Mouse (Mus musculus): Measurements from ENCODE around the gene Gm43064. TPM values are rescaled to one million over a fixed set of nuclear protein-coding genes. Genes with fewer than 3 reads are reported as not detected.
"Not testable (repeated sequence)": the region's sequence is repeated elsewhere in the genome, so short reads cannot be mapped to it uniquely, and the experiment has no call there.

The Gm43064 gene
- polyA plus RNA-seq, 1 experiment from 2014 or later = not detected

DNA sequence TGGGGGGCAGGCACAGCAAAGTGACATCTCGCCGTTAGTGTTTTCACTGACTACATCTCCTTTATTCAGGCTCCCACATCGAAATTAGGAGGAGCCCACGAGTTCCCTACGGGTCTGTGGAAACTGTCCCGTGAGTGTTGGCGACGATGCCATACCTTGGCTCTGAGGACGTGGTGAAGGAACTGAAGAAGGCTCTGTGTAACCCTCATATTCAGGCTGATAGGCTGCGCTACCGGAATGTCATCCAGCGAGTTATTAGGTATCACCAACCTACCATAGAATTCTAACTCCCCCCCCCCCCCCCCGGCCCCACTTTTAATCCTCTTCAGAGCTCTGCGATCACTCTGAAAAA is 402 bp downstream of the Gm43064 start:
- WGBS (ENCODE audit: insufficient replicate concordance) = 2% methylated on average over 14 of the region's 14 CpGs
- Histone ChIP-seq H3K27ac (ENCODE audit: low read depth) (peak overlapping the region; percentile 98), H3K4me3 (ENCODE audit: low read depth, low read length) (peak overlapping the region; percentile 79), H3K9ac (replicated peaks) (peak overlapping the region; percentile 91), H3K36me3 (replicated peaks; ENCODE audit: insufficient read depth, low read length) (peaks cover 43% of the 10 kb centered on the region), H3K9me3 (ENCODE audit: low read length) (no peaks in the 10 kb centered on the region), H3K27me3 (ENCODE audit: insufficient read depth, low read length) (no peaks in the 10 kb centered on the region), H3K4me1 (ENCODE audit: insufficient read depth) (peaks cover 30% of the 10 kb centered on the region), H3K4me2 (ENCODE audit: low read depth, low read length) (peak overlapping the region; percentile 82)
- no peak for TF ChIP-seq EP300 (IDR thresholded peaks at IDR 0.05; ENCODE audit: low read depth)
- TF ChIP-seq CTCF (IDR thresholded peaks at IDR 0.05; ENCODE audit: low read depth) = no peak
- peak; percentile 40 for ATAC-seq
- no peak for DNase-seq

DNA sequence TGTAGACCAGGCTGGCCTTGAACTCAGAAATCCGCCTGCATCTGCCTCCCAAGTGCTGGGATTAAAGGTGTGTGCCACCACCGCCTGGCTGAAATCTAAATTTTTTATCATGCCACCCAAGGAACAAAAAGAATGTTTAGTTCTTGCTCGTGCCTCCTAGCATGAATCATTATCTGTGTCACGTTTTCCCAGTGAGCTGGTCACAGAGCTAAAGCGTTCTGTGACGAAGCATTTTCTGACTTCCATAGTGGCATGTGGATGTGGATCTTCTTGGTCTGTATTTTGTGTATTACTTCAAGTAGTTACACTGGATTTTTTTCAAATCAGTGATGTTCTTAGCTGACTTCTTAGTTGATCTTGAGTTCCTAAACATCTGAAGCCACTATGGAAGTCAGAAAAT is 1.6 kb downstream of the Gm43064 start:
- 71% methylated on average over 6 of the region's 6 CpGs for WGBS (ENCODE audit: insufficient replicate concordance)

DNA sequence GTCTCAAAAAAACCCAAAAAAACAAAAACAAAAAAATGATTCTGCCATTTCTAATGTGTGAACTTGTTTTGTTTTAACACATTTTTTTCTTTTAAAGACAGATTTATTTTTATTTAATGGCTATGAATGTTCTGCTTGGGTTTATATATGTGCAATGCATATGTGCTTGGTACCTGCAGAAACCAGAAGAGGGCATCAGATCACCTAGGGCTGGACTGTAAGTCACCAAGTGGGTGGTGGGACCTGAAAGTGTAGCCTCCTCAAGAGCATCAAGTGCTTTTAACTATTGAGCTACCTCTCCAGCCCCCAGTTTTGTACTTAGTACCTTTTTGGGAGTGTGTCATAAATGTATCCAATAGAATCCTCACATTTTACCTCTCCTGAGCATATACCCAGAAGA is 18.2 kb downstream of the Gm43064 start:
- peak; percentile 43 for TF ChIP-seq CTCF (IDR thresholded peaks at IDR 0.05; ENCODE audit: low read depth)
- TF ChIP-seq EP300 (IDR thresholded peaks at IDR 0.05; ENCODE audit: low read depth) = no peak
- no peak overlapping the region for H3K9ac ChIP-seq (replicated peaks)
- H3K4me3 ChIP-seq (ENCODE audit: low read depth, low read length) = no peak overlapping the region
- ATAC-seq = no peak
- no peaks in the 10 kb centered on the region for H3K27me3 ChIP-seq (ENCODE audit: insufficient read depth, low read length)
- DNase-seq = no peak
- H3K27ac ChIP-seq (ENCODE audit: low read depth) = no peak overlapping the region
- peaks cover 7% of the 10 kb centered on the region for H3K4me1 ChIP-seq (ENCODE audit: insufficient read depth)
- H3K9me3 ChIP-seq (ENCODE audit: low read length) = no peaks in the 10 kb centered on the region
- H3K36me3 ChIP-seq (replicated peaks; ENCODE audit: insufficient read depth, low read length) = peaks cover 10% of the 10 kb centered on the region
- no peak overlapping the region for H3K4me2 ChIP-seq (ENCODE audit: low read depth, low read length)

More for the DNA sequence above, 1.6 kb downstream of the Gm43064 start:
- peak overlapping the region; percentile 82 for H3K4me2 ChIP-seq (ENCODE audit: low read depth, low read length)
- TF ChIP-seq EP300 (IDR thresholded peaks at IDR 0.05; ENCODE audit: low read depth) (no peak), CTCF (IDR thresholded peaks at IDR 0.05; ENCODE audit: low read depth) (no peak)
- ATAC-seq (no peak), DNase-seq (no peak)
- no peaks in the 10 kb centered on the region for H3K9me3 ChIP-seq (ENCODE audit: low read length)
- no peaks in the 10 kb centered on the region for H3K27me3 ChIP-seq (ENCODE audit: insufficient read depth, low read length)
- H3K4me3 ChIP-seq (ENCODE audit: low read depth, low read length) = peak overlapping the region; percentile 79
- peaks cover 28% of the 10 kb centered on the region for H3K4me1 ChIP-seq (ENCODE audit: insufficient read depth)
- peaks cover 48% of the 10 kb centered on the region for H3K36me3 ChIP-seq (replicated peaks; ENCODE audit: insufficient read depth, low read length)
- H3K27ac ChIP-seq (ENCODE audit: low read depth) = peak overlapping the region; percentile 98; the same call in 1 of the 2 replicates
- peak overlapping the region; percentile 91; the same call in 1 of the 2 replicates for H3K9ac ChIP-seq (replicated peaks)

DNA sequence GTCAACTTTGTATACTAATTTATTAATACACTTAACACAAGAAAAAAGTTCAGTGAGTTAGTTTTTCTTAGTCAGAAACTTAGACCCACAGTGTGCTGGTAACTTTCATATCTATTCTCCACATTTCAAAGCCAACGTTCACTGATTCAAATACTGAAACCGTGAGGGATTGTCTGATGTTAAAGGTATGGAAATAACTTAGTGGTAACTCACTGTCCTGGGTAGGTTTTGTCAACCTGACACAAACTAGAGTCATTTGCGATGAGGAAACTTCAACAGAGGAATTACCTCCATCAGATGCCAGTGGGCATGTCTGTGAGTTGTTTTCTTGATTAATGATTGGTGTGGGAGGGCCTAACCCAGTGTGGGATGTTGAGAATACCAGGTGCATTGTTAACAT is 19.7 kb downstream of the Gm43064 start:
- Histone ChIP-seq H3K9ac (replicated peaks) (no peak overlapping the region), H3K27ac (ENCODE audit: low read depth) (no peak overlapping the region), H3K4me1 (ENCODE audit: insufficient read depth) (peaks cover 11% of the 10 kb centered on the region), H3K36me3 (replicated peaks; ENCODE audit: insufficient read depth, low read length) (no peaks in the 10 kb centered on the region; the same call in 1 of the 2 replicates), H3K9me3 (ENCODE audit: low read length) (no peaks in the 10 kb centered on the region), H3K27me3 (ENCODE audit: insufficient read depth, low read length) (no peaks in the 10 kb centered on the region), H3K4me3 (ENCODE audit: low read depth, low read length) (no peak overlapping the region), H3K4me2 (ENCODE audit: low read depth, low read length) (no peak overlapping the region)
- 80% methylated on average over 3 of the region's 3 CpGs for WGBS (ENCODE audit: insufficient replicate concordance)
- no peak for TF ChIP-seq EP300 (IDR thresholded peaks at IDR 0.05; ENCODE audit: low read depth)
- DNase-seq (no peak), ATAC-seq (no peak)

DNA sequence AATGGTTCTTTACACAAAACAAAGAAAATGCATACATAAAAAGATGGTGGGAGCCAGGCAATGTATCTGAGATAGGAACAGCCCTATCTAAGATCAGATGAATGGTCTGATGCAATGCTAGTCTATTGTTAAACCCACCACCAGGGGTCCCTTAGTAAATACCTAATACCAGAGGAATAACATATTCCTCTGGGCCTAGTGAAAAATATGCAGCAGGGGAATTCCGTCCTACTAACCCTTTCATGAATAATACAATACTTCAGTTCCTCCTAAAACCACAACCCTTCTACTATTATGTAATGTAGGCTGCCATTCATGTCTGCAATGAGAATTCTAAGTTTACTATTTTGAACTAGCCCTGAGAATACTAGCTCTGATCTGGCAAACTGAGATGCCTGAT is 21.3 kb downstream of the Gm43064 start:
- H3K4me2 ChIP-seq (ENCODE audit: low read depth, low read length); H3K9ac ChIP-seq (replicated peaks); H3K4me3 ChIP-seq (ENCODE audit: low read depth, low read length); DNase-seq; H3K36me3 ChIP-seq (replicated peaks; ENCODE audit: insufficient read depth, low read length); ATAC-seq; H3K27me3 ChIP-seq (ENCODE audit: insufficient read depth, low read length); H3K9me3 ChIP-seq (ENCODE audit: low read length); H3K27ac ChIP-seq (ENCODE audit: low read depth): not testable (repeated sequence)
- 67% methylated on average over 1 of the region's 1 CpGs for WGBS (ENCODE audit: insufficient replicate concordance)
- H3K4me1 ChIP-seq (ENCODE audit: insufficient read depth) = peaks cover 11% of the 10 kb centered on the region

DNA sequence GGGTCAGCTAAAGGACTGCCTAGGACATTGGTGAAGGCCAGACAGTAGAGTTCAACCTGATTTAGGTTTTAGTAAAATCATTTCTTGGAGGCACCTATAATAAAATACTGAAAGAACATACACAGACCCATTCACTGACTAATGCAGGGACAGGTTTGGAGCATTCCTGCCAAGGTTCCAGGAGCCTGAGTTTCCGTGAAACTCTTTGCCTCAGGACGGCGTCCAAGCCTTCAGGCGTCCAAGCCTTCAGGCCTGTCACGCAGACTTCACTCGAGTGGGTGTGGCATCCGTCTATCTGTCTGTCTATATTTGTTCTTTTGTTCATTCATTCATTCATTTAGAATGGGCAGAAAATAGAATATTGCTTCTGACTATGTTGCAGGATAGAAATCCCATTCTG is 21.8 kb downstream of the Gm43064 start:
- ATAC-seq = no peak
- Histone ChIP-seq H3K4me3 (ENCODE audit: low read depth, low read length) (no peak overlapping the region), H3K4me1 (ENCODE audit: insufficient read depth) (peaks cover 11% of the 10 kb centered on the region), H3K4me2 (ENCODE audit: low read depth, low read length) (no peak overlapping the region), H3K27me3 (ENCODE audit: insufficient read depth, low read length) (no peaks in the 10 kb centered on the region), H3K36me3 (replicated peaks; ENCODE audit: insufficient read depth, low read length) (no peaks in the 10 kb centered on the region; the same call in 1 of the 2 replicates), H3K9ac (replicated peaks) (no peak overlapping the region), H3K27ac (ENCODE audit: low read depth) (no peak overlapping the region), H3K9me3 (ENCODE audit: low read length) (no peaks in the 10 kb centered on the region)
- no peak for DNase-seq
- 85% methylated on average over 7 of the region's 7 CpGs for WGBS (ENCODE audit: insufficient replicate concordance)
- TF ChIP-seq CTCF (IDR thresholded peaks at IDR 0.05; ENCODE audit: low read depth) (no peak), EP300 (IDR thresholded peaks at IDR 0.05; ENCODE audit: low read depth) (no peak)

DNA sequence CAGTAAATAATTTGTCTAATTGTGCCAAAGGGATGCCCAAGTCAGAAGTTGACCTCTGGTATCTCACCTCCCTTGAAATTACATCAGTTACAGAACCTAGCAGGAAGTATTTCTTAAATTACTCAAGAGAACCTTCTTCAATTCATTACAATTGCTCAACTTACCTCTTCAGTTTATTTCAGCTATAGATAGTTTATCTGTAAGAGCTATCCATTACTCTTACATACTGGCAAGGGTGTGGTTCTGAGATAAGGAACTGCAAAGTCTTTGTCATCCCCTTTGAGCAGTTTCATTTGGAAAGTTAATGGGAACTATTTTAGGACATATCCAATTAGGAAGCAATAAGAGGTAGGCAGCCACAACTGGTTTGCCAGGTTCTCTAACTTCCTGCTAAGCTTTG is 23.1 kb downstream of the Gm43064 start, which contains the start of gene Bcl2l15:
Gene Bcl2l15, plus strand, starts transcription at position 176 of the 400 bp plus-strand sequence.
- H3K9ac ChIP-seq (replicated peaks) = no peak within 1 kb of the TSS
- ATAC-seq (no peak), DNase-seq (no peak)
- H3K27ac ChIP-seq (ENCODE audit: low read depth) = no peak within 1 kb of the TSS
- H3K9me3 ChIP-seq (ENCODE audit: low read length) = no peaks in the 10 kb centered on the region
- no peaks in the 10 kb centered on the region for H3K27me3 ChIP-seq (ENCODE audit: insufficient read depth, low read length)
- 0 out of 2 replicates have a peak within 1 kb of the TSS, but pooled peaks have one; percentile 26 for H3K4me2 ChIP-seq (ENCODE audit: low read depth, low read length)
- H3K4me3 ChIP-seq (ENCODE audit: low read depth, low read length) = no peak within 1 kb of the TSS
- no peak for TF ChIP-seq CTCF (IDR thresholded peaks at IDR 0.05; ENCODE audit: low read depth)
- TF ChIP-seq EP300 (IDR thresholded peaks at IDR 0.05; ENCODE audit: low read depth) = peak; percentile 49; the same call in 1 of the 2 replicates
- no peaks in the 10 kb centered on the region for H3K36me3 ChIP-seq (replicated peaks; ENCODE audit: insufficient read depth, low read length)
- peaks cover 11% of the 10 kb centered on the region for H3K4me1 ChIP-seq (ENCODE audit: insufficient read depth)
